Mouse (Mus musculus): ENCODE measurements around the gene Hibch. TPM values are rescaled to one million over a fixed set of nuclear protein-coding genes. Genes with fewer than 3 reads are reported as not detected.
A peak's percentile ranks its signal among the peaks of the same experiment; 100 is the strongest.
"Not testable (repeated sequence)": the region's sequence is repeated elsewhere in the genome, so short reads cannot be mapped to it uniquely, and the experiment has no call there.

The Hibch gene
- total RNA-seq, 2 experiments from 2014 or later = 31.5 to 37.3 TPM

- DNase-seq = no peak
- intact Hi-C loops (cut with DNase I; ENCODE audit: low total_unique reads) = no loop called here
These were observed 19.5 kb downstream of the Hibch start for GRCm38 (mm10) chr1:52864220-52864619.

DNA sequence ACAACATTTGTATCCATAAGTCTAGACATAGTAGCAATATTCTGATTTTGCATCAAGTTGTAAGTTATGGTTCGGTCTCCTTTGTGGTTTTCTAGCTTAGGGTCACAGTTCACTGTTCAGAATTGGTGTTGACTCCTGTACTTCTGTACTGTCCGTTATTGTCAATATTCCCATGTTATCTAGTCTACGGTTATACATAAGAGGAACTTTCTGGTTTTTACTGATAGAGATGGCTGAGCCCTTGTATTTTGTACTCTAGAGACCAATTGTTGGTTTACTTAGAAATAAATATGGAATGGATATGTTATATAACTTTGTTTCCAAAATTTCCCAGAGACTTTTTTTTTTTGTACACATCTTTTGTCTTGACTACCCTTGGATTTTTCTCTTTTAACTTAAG is 21.3 kb downstream of the Hibch start:
- intact Hi-C loops (cut with DNase I; ENCODE audit: low total_unique reads) = no loop called here
- no peak for DNase-seq

DNA sequence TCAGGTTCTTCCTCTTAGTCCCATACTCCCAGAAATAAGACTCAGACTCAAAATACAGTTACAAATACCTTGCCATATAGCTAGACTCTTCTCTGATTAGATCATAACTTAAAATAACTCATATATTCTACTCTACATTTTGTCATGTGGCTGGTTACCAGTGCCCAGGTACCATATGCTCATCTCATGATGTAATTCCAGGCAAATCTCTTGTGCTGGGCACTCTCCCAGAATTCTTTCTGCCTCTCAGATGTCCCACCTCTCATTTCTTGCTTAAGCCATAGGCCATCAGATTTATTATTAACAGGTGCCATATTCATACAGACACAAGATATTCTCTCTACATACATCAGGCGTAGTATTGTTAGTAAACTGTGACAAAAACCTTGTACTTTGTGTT is 23.1 kb downstream of the Hibch start:
- intact Hi-C loops (cut with DNase I; ENCODE audit: low total_unique reads) = no loop called here
- DNase-seq = no peak

- DNase-seq = no peak
- intact Hi-C loops (cut with DNase I; ENCODE audit: low total_unique reads) = no loop called here
These were observed 39.5 kb downstream of the Hibch start for GRCm38 (mm10) chr1:52884208-52884607.

DNA sequence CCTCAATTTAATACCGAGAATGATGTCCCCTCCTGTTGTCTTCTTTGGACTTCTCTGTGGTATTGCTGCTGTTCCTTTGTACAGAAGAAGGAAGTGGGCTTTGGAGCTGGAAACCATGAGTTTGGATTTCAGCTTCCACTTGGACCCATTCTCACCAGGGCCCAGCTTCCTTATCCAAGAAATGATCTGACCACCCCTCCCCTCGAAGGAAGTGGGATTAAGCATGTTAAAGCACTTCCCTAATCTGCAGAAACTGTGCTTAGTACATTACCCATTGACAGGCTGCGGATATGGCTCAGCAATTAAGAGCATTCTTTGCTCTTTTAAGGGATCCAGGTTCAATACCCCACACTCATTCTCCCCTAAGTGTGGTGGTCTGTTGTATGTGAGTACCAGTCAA is 65.1 kb downstream of the Hibch start:
- DNase-seq = no peak
- intact Hi-C loops (cut with DNase I; ENCODE audit: low total_unique reads) = no loop called here

- intact Hi-C loops (cut with DNase I; ENCODE audit: low total_unique reads) = no loop called here
- DNase-seq = no peak
These were observed 71.9 kb downstream of the Hibch start for GRCm38 (mm10) chr1:52916655-52917054.

GRCm38 (mm10) chr1:52918897-52919296 is 74.2 kb downstream of the Hibch start:
- DNase-seq; intact Hi-C loops (cut with DNase I; ENCODE audit: low total_unique reads): not testable (repeated sequence)

DNA sequence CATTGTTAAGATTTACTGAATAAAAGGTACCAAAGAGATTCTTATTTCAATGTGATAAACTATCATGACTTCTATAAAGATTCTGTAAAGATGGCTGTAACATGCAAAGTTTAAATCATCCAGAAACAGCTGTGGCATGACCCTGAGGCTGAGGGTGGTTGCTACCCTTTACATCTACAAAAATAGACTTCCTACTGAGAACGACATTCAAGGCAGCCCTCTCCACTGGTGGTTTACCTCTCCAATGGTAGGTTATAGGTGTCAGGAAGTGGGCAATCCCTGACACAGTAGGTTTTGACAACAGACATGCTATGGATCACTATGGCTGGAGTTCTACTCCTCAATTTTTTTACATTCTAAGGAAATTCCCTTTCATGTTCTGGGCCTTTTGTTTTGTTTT is 79.8 kb downstream of the Hibch start:
- intact Hi-C loops (cut with DNase I; ENCODE audit: low total_unique reads); DNase-seq: not testable (repeated sequence)

- DNase-seq = no peak
- intact Hi-C loops (cut with DNase I; ENCODE audit: low total_unique reads) = no loop called here
These were observed 89.8 kb downstream of the Hibch start for GRCm38 (mm10) chr1:52934494-52934893.

DNA sequence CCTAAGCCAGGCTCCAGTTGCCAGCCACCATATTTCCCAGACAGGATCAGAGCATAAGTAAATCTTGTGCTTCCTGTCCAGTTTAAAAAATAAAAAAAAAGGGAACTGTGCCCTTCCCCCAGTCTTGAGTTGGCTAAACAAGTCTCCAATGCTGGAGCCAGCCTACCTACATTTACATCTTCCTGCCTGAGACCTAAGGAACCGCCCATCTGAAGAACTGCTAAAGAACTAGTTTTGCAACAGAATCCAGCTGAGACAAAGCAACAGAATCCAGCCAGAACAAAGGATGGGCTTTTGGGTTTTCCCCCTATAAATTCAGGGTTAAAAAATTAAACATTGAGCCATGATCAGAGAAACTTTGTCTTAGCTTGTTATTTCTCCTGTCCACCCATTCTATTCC is 94.3 kb downstream of the Hibch start:
- no peak for DNase-seq
- intact Hi-C loops (cut with DNase I; ENCODE audit: low total_unique reads) = no loop called here

GRCm38 (mm10) chr1:52947895-52948294 is 103.2 kb downstream of the Hibch start:
- intact Hi-C loops (cut with DNase I; ENCODE audit: low total_unique reads) = no loop called here
- DNase-seq = no peak

GRCm38 (mm10) chr1:52951146-52951868 is 106.6 kb downstream of the Hibch start:
- intact Hi-C loops (cut with DNase I; ENCODE audit: low total_unique reads) = no loop called here
- no peak for DNase-seq

DNA sequence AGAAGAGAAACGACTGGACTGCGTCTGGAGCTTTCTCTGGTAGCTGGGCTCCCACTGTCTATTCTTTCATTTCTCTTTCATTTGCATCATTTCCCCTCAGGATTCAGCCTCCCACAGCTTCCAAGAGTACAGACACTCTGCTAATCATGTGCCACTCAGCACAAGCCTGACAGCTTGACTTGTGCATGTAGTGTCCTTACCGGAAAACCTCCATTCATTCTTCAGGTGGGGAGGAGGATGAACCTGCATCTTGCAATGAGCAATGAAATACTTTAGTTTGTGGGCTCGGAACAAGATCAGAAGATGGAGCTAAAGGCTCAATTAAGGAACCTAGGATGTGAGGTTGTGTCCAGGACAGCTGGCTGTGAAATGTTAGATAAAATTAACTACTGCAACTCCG is 107.4 kb downstream of the Hibch start:
- intact Hi-C loops (cut with DNase I; ENCODE audit: low total_unique reads) = no loop called here
- no peak for DNase-seq

DNA sequence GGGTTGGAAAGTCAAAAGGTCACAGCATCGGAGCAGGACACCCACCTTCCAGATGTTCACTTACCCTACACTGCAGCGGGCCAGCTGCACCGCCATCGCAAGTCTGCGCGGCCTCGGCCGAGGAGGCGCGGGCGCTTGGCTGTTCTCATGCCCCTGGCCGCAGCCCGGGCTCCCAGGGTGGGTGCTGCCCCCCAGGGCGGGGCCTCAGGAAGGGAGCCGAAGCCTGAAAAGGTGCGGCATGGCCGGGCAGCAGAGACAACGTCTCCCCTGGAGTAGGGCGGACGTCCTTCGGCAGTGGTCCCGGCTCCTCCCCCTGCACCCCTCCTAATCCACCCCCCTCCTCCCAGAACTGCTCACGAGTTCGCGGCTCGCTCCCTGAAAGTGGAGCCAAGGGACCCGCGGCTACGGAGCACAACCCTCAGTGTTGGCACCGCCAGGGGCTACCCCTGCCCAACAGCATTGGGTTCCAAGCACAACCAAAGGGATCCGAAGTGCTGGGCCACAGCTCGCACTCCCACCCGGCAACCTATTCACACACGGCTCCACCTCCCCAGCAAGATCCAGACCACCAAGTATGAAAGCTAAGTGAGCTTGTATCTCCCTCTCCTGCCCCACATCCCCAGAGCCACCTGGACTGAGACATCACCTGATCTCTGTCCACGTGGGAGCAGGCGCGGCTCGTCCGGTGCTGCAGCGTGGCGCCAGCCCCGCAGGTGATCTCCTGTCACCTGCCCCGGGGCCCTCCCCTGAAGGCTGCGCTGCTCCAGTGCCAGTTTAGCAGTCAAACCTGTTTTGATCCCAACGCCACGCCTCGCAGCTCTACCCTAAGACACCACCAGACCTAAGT is 108.0 kb downstream of the Hibch start:
- intact Hi-C loops (cut with DNase I; ENCODE audit: low total_unique reads) = no loop called here
- DNase-seq = peak; percentile 22

- intact Hi-C loops (cut with DNase I; ENCODE audit: low total_unique reads) = no loop called here
- DNase-seq = no peak
These were observed 108.8 kb downstream of the Hibch start for GRCm38 (mm10) chr1:52953548-52953947.

- intact Hi-C loops (cut with DNase I; ENCODE audit: low total_unique reads) = no loop called here
- DNase-seq = no peak
These were observed 109.7 kb downstream of the Hibch start for GRCm38 (mm10) chr1:52954456-52954855.

DNA sequence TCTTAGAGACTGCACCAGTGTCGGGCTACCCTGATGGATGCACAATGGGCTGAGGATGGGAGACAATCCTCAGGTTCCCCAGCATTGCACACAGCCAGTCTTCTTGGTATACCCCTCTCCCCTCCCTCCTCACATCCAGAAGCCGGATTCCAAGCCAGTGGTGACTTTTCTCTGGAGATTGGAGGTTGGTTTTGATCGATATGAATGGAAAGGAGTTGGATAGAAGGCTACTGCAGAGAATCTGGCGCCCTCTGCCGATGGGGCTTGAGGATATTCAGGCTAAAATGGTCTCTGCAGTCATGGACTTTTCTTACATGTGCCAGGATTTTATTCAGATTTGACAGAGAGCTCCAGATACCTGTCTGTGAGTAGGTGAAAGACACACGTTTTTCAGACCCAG is 110.4 kb downstream of the Hibch start:
- DNase-seq = peak; percentile 18
- intact Hi-C loops (cut with DNase I; ENCODE audit: low total_unique reads) = no loop called here

DNA sequence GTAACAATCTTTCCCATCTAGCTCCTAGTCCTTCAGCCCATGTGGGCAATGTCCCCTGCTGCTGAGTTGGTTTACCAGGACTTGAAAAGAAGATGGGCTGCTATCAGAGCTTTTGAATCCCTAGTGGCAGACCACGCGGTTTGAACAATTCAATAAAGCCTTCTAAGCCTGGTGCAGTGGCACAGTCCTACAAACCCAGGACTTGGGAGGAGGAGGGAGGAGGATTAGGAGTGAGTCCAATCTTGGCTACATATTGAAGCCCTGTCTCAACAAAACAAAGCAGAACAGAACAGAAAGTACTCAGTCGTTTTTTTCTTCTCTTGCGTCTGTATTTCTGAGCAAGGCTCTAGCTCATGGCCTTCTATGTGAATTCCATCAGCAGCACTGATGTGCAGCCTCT is 112.0 kb downstream of the Hibch start:
- intact Hi-C loops (cut with DNase I; ENCODE audit: low total_unique reads) = no loop called here
- DNase-seq = no peak

DNA sequence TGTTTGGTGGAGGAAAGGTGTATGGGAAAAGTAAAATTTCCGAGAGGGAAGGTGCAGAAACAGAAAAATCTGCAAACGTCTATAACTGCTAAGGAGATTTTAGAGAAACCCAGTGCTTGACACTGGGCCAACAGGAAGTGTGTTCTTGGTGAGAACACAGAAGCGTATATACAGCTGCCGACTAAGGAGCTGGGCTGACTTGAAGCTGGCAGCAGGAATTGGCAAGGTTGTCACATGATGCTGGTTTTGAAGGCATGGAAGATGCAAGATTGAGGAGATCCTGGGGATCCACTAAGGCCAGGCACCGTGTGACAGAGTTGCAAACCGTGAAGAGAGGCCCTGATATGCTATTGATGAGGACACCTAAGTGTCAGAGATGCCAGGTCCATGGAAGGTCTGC is 115.5 kb downstream of the Hibch start:
- intact Hi-C loops (cut with DNase I; ENCODE audit: low total_unique reads) = no loop called here
- no peak for DNase-seq

- intact Hi-C loops (cut with DNase I; ENCODE audit: low total_unique reads) = no loop called here
- DNase-seq = no peak
These were observed 118.4 kb downstream of the Hibch start for GRCm38 (mm10) chr1:52963097-52963496.

DNA sequence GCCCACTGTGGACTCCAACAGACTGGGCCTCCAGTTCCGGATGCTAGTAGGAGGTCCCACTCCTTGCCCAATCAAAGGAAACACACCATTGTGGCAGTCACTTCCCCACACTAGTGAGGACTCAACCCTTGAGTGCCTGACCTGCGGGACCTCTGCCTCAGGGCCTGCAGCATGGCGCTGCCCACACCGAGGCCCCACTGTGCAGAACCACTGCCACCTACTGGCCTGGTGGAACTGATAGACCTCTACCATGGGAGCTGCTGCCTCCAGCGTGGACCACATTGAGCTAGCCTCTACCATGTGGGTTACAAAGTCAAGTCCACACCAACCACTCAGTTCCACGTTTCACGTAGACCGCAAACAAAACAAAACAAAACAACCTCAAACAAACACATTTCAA is 119.9 kb downstream of the Hibch start:
- DNase-seq = no peak
- intact Hi-C loops (cut with DNase I; ENCODE audit: low total_unique reads) = no loop called here

All from gastrocnemius, postnatal 14 days (tissue).